Mouse (Mus musculus): ENCODE measurements around the gene Ccl7. TPM values are rescaled to one million over a fixed set of nuclear protein-coding genes. Genes with fewer than 3 reads are reported as not detected.

Gene Ccl7
- polyA plus RNA-seq, 1 experiment from 2014 or later, result 1.9 TPM

GRCm38 (mm10) chr11:82011411-82012193 is 33.9 kb upstream of the Ccl7 start:
- no peaks in the 10 kb centered on the region for H3K36me3 ChIP-seq (replicated peaks; ENCODE audit: control insufficient read depth, insufficient read depth)

GRCm38 (mm10) chr11:82013756-82014155 is 31.8 kb upstream of the Ccl7 start:
- Histone ChIP-seq H3K4me2 (replicated peaks) (no peak overlapping the region), H3K9ac (no peak overlapping the region), H3K4me3 (replicated peaks; ENCODE audit: low read length) (no peak overlapping the region), H3K36me3 (replicated peaks; ENCODE audit: control insufficient read depth, insufficient read depth) (no peaks in the 10 kb centered on the region), H3K9me3 (ENCODE audit: control insufficient read depth, low read length) (no peaks in the 10 kb centered on the region), H3K27ac (no peak overlapping the region), H3K27me3 (ENCODE audit: control insufficient read depth, insufficient read depth, low read length) (no peaks in the 10 kb centered on the region), H3K4me1 (replicated peaks; ENCODE audit: control insufficient read depth, insufficient read depth, low read length) (no peaks in the 10 kb centered on the region)
- no peak for DNase-seq (ENCODE audit: low spot score)
- 50% methylated on average over 1 of the region's 1 CpGs for WGBS
- ATAC-seq (ENCODE audit: low FRiP score), result no peak

More at GRCm38 (mm10) chr11:82011411-82012193, 33.9 kb upstream of the Ccl7 start:
- WGBS, result 55% methylated on average over 8 of the region's 8 CpGs
- no peak overlapping the region for H3K4me3 ChIP-seq (replicated peaks; ENCODE audit: low read length)
- H3K27me3 ChIP-seq (ENCODE audit: control insufficient read depth, insufficient read depth, low read length), result no peaks in the 10 kb centered on the region
- H3K9ac ChIP-seq, result no peak overlapping the region
- peaks cover 8% of the 10 kb centered on the region for H3K4me1 ChIP-seq (replicated peaks; ENCODE audit: control insufficient read depth, insufficient read depth, low read length)
- no peak overlapping the region for H3K4me2 ChIP-seq (replicated peaks)
- DNase-seq (ENCODE audit: low spot score) (no peak), ATAC-seq (ENCODE audit: low FRiP score) (no peak)
- no peak overlapping the region for H3K27ac ChIP-seq
- no peaks in the 10 kb centered on the region for H3K9me3 ChIP-seq (ENCODE audit: control insufficient read depth, low read length)

GRCm38 (mm10) chr11:82015066-82015465 is 30.4 kb upstream of the Ccl7 start:
- Histone ChIP-seq H3K4me2 (replicated peaks) (no peak overlapping the region), H3K4me3 (replicated peaks; ENCODE audit: low read length) (no peak overlapping the region), H3K9ac (no peak overlapping the region), H3K36me3 (replicated peaks; ENCODE audit: control insufficient read depth, insufficient read depth) (no peaks in the 10 kb centered on the region), H3K27ac (no peak overlapping the region), H3K9me3 (ENCODE audit: control insufficient read depth, low read length) (no peaks in the 10 kb centered on the region), H3K4me1 (replicated peaks; ENCODE audit: control insufficient read depth, insufficient read depth, low read length) (no peaks in the 10 kb centered on the region), H3K27me3 (ENCODE audit: control insufficient read depth, insufficient read depth, low read length) (no peaks in the 10 kb centered on the region)
- WGBS, result 79% methylated on average over 2 of the region's 2 CpGs
- no peak for DNase-seq (ENCODE audit: low spot score)
- no peak for ATAC-seq (ENCODE audit: low FRiP score)

- DNase-seq (ENCODE audit: low spot score) (no peak), ATAC-seq (ENCODE audit: low FRiP score) (no peak)
- H3K9me3 ChIP-seq (ENCODE audit: control insufficient read depth, low read length), result no peaks in the 10 kb centered on the region
- no peak overlapping the region for H3K4me2 ChIP-seq (replicated peaks)
- H3K27ac ChIP-seq, result no peak overlapping the region
- WGBS, result 76% methylated on average over 3 of the region's 3 CpGs
- no peak overlapping the region for H3K9ac ChIP-seq
- no peaks in the 10 kb centered on the region for H3K36me3 ChIP-seq (replicated peaks; ENCODE audit: control insufficient read depth, insufficient read depth)
- H3K4me3 ChIP-seq (replicated peaks; ENCODE audit: low read length), result no peak overlapping the region
- H3K4me1 ChIP-seq (replicated peaks; ENCODE audit: control insufficient read depth, insufficient read depth, low read length), result no peaks in the 10 kb centered on the region
- H3K27me3 ChIP-seq (ENCODE audit: control insufficient read depth, insufficient read depth, low read length), result no peaks in the 10 kb centered on the region
Measured at GRCm38 (mm10) chr11:82016181-82016780, 29.2 kb upstream of the Ccl7 start.

GRCm38 (mm10) chr11:82019389-82019788 is 26.1 kb upstream of the Ccl7 start:
- no peak overlapping the region for H3K4me2 ChIP-seq (replicated peaks)
- no peak overlapping the region for H3K4me3 ChIP-seq (replicated peaks; ENCODE audit: low read length)
- H3K4me1 ChIP-seq (replicated peaks; ENCODE audit: control insufficient read depth, insufficient read depth, low read length), result no peaks in the 10 kb centered on the region
- H3K27ac ChIP-seq, result no peak overlapping the region
- ATAC-seq (ENCODE audit: low FRiP score) (no peak), DNase-seq (ENCODE audit: low spot score) (no peak)
- H3K9me3 ChIP-seq (ENCODE audit: control insufficient read depth, low read length), result no peaks in the 10 kb centered on the region
- no peaks in the 10 kb centered on the region for H3K36me3 ChIP-seq (replicated peaks; ENCODE audit: control insufficient read depth, insufficient read depth)
- WGBS, result 25% methylated on average over 2 of the region's 2 CpGs
- H3K9ac ChIP-seq, result no peak overlapping the region
- no peaks in the 10 kb centered on the region for H3K27me3 ChIP-seq (ENCODE audit: control insufficient read depth, insufficient read depth, low read length)

- Histone ChIP-seq H3K36me3 (replicated peaks; ENCODE audit: control insufficient read depth, insufficient read depth) (no peaks in the 10 kb centered on the region), H3K27me3 (ENCODE audit: control insufficient read depth, insufficient read depth, low read length) (no peaks in the 10 kb centered on the region), H3K4me3 (replicated peaks; ENCODE audit: low read length) (no peak overlapping the region), H3K4me2 (replicated peaks) (no peak overlapping the region), H3K4me1 (replicated peaks; ENCODE audit: control insufficient read depth, insufficient read depth, low read length) (no peaks in the 10 kb centered on the region), H3K9me3 (ENCODE audit: control insufficient read depth, low read length) (no peaks in the 10 kb centered on the region), H3K9ac (no peak overlapping the region), H3K27ac (no peak overlapping the region)
- ATAC-seq (ENCODE audit: low FRiP score), result no peak
- no peak for DNase-seq (ENCODE audit: low spot score)
Measured at GRCm38 (mm10) chr11:82019793-82020192, 25.7 kb upstream of the Ccl7 start.

GRCm38 (mm10) chr11:82021406-82021805 is 24.1 kb upstream of the Ccl7 start:
- Histone ChIP-seq H3K4me3 (replicated peaks; ENCODE audit: low read length) (no peak overlapping the region), H3K4me1 (replicated peaks; ENCODE audit: control insufficient read depth, insufficient read depth, low read length) (no peaks in the 10 kb centered on the region), H3K27ac (no peak overlapping the region), H3K27me3 (ENCODE audit: control insufficient read depth, insufficient read depth, low read length) (no peaks in the 10 kb centered on the region), H3K9ac (no peak overlapping the region), H3K9me3 (ENCODE audit: control insufficient read depth, low read length) (no peaks in the 10 kb centered on the region), H3K36me3 (replicated peaks; ENCODE audit: control insufficient read depth, insufficient read depth) (no peaks in the 10 kb centered on the region), H3K4me2 (replicated peaks) (no peak overlapping the region)
- WGBS, result 74% methylated on average over 3 of the region's 3 CpGs
- no peak for DNase-seq (ENCODE audit: low spot score)
- no peak for ATAC-seq (ENCODE audit: low FRiP score)

- Histone ChIP-seq H3K4me1 (replicated peaks; ENCODE audit: control insufficient read depth, insufficient read depth, low read length) (no peaks in the 10 kb centered on the region), H3K36me3 (replicated peaks; ENCODE audit: control insufficient read depth, insufficient read depth) (no peaks in the 10 kb centered on the region), H3K9ac (no peak overlapping the region), H3K4me2 (replicated peaks) (no peak overlapping the region), H3K27me3 (ENCODE audit: control insufficient read depth, insufficient read depth, low read length) (no peaks in the 10 kb centered on the region), H3K27ac (no peak overlapping the region), H3K4me3 (replicated peaks; ENCODE audit: low read length) (no peak overlapping the region), H3K9me3 (ENCODE audit: control insufficient read depth, low read length) (no peaks in the 10 kb centered on the region)
- 95% methylated on average over 6 of the region's 6 CpGs for WGBS
- DNase-seq (ENCODE audit: low spot score), result no peak
- ATAC-seq (ENCODE audit: low FRiP score), result no peak
Measured at GRCm38 (mm10) chr11:82022504-82023056, 22.9 kb upstream of the Ccl7 start.

GRCm38 (mm10) chr11:82023769-82024168 is 21.7 kb upstream of the Ccl7 start:
- Histone ChIP-seq H3K4me2 (replicated peaks) (no peak overlapping the region), H3K4me1 (replicated peaks; ENCODE audit: control insufficient read depth, insufficient read depth, low read length) (no peaks in the 10 kb centered on the region), H3K9me3 (ENCODE audit: control insufficient read depth, low read length) (no peaks in the 10 kb centered on the region), H3K4me3 (replicated peaks; ENCODE audit: low read length) (no peak overlapping the region), H3K27me3 (ENCODE audit: control insufficient read depth, insufficient read depth, low read length) (no peaks in the 10 kb centered on the region), H3K27ac (no peak overlapping the region), H3K9ac (no peak overlapping the region), H3K36me3 (replicated peaks; ENCODE audit: control insufficient read depth, insufficient read depth) (no peaks in the 10 kb centered on the region)
- no peak for ATAC-seq (ENCODE audit: low FRiP score)
- DNase-seq (ENCODE audit: low spot score), result no peak
- 81% methylated on average over 4 of the region's 4 CpGs for WGBS
